Mouse (Mus musculus) heart, adult 2 months (tissue): Measurements from ENCODE around the gene Acot7. TPM values are rescaled to one million over a fixed set of nuclear protein-coding genes. Genes with fewer than 3 reads are reported as not detected.

Source experiments
- DNase-seq, 2 experiments: peaks; one replicate each; pipeline ENCODE4 v3.0.0; 2021
- H3K27ac ChIP-seq: fragments of 200-600 bp; 2 replicates; pipeline ENCODE4 v1.8.1; 2022
- H3K27me3 ChIP-seq: fragments of 200-500 bp; 2 replicates; pipeline ENCODE4 v1.6.1; 2012; ENCODE audit warnings: mild to moderate bottlenecking, low read length, inconsistent platforms, mixed read lengths; ENCODE audit not compliant: control insufficient read depth, insufficient read depth
- H3K36me3 ChIP-seq: fragments of 200-500 bp; 2 replicates; pipeline ENCODE4 v1.6.1; 2012; ENCODE audit warnings: low read length, inconsistent platforms; ENCODE audit not compliant: control insufficient read depth, insufficient read depth
- H3K4me1 ChIP-seq: fragments of 200-500 bp; 2 replicates; pipeline ENCODE4 v1.6.1; 2011; ENCODE audit warnings: low read length; ENCODE audit not compliant: control insufficient read depth, insufficient read depth
- H3K4me3 ChIP-seq: fragments of 200-600 bp; 2 replicates; pipeline ENCODE4 v1.8.1; 2022
- H3K79me2 ChIP-seq: fragments of 200-500 bp; replicated peaks from 2 replicates; pipeline ENCODE4 v1.6.1; 2012; ENCODE audit warnings: mild to moderate bottlenecking, inconsistent platforms, low read length, moderate library complexity, mixed read lengths; ENCODE audit not compliant: control insufficient read depth, insufficient read depth
- H3K9ac ChIP-seq: fragments of 200-500 bp; 2 replicates; pipeline ENCODE4 v1.6.1; 2012; ENCODE audit warnings: low read depth, mild to moderate bottlenecking, control low read depth, inconsistent platforms, low read length, mixed read lengths
- CTCF ChIP-seq: fragments of 200-600 bp; IDR thresholded peaks from 2 replicates; pipeline ENCODE4 v1.8.1; 2022; ENCODE audit warnings: antibody characterized with exemption, mild to moderate bottlenecking, moderate library complexity
- EP300 ChIP-seq: fragments of 200-500 bp; IDR thresholded peaks from 2 replicates; pipeline ENCODE4 v1.6.1; 2011; ENCODE audit warnings: low read depth, low read length, control low read depth; ENCODE audit not compliant: insufficient read depth
- POLR2A ChIP-seq: fragments of 200-500 bp; IDR thresholded peaks from 2 replicates; pipeline ENCODE4 v1.6.1; 2011; ENCODE audit warnings: mild to moderate bottlenecking, low read depth, low read length, control low read depth; ENCODE audit not compliant: insufficient read depth
- WGBS: fragments of 180-500 bp; shearing (Covaris S2); methylation state at CpG from one replicate; pipeline ENCODE4 v1.1.7; 2018; 5-methylcytosine and 5-hydroxymethylcytosine counted together
- intact Hi-C: fragments of 180-260 bp; cut with DNase I; formaldehyde crosslinking; loops from one replicate; pipeline ENCODE4 v1.15.1; 2025
- polyA plus RNA-seq: library from polyadenylated mRNA; depleted of rRNA; stranded (reverse); fragments of >200 nt; gene quantifications from 2 replicates; pipeline ENCODE4 v1.2.3, GENCODE M21; 2012
- total RNA-seq, 2 experiments: library from RNA; stranded (reverse); gene quantifications; 2 replicates each; pipeline ENCODE4 v1.2.3; 2021

The Acot7 gene
- total and polyA plus RNA-seq, 3 experiments: 51.7 to 64.8 (median 58.1) TPM

GRCm38 (mm10) chr4:152292102-152292765 is 114.3 kb downstream of the Acot7 start:
- Histone ChIP-seq H3K9ac (no peak overlapping the region), H3K79me2 (no peaks in the 10 kb centered on the region), H3K27me3 (peaks cover 9% of the 10 kb centered on the region; the same call in 1 of the 2 replicates), H3K36me3 (no peaks in the 10 kb centered on the region), H3K4me3 (no peak overlapping the region), H3K4me1 (peaks cover 5% of the 10 kb centered on the region), H3K27ac (no peak overlapping the region)
- TF ChIP-seq EP300 (no peak), POLR2A (no peak), CTCF (no peak)
- WGBS: 57% methylated on average over 12 of the region's 12 CpGs
- intact Hi-C loops: loop anchor here (10.0 kb wide), 1 partner anchor 267 kb away; the partner anchor contains the start of gene Zbtb48
- DNase-seq: no peak

DNA sequence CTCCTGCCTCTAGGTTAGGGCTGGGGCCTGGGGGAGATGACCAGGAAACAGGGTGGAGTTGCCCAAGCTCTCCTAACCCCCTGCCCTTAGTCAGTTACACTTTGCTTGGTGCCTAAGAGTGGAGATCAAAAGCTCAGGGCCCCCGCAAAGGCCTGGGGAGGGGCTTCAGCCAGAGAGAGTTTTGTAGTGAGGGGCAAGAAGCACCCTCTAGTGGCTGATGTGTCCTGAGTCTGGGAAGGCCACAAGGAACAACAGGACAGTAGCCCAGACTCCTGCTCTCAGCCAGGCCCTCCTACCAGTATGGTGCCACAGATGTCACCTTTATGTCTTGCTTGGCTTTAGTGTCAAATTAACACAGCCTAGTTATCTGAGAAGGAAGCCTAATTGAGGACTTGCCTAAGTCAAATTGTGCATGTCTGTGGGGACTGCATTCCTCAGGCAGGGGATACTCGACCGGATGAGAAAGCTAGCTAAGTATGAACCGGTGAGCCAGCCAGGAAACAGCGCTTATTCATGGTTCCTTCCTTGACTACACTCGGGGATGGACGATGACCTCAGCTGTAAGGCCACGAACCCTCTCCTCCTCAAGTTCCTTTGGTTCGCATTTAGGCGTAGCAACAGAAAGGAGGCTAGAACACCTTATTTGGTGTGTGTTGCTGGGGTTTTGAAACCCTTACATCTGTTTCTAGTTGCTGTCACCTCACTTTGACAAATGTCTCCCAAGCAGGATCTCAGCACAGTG is 116.4 kb downstream of the Acot7 start:
- no peak for DNase-seq
- 28% methylated on average over 10 of the region's 10 CpGs for WGBS
- H3K79me2 ChIP-seq: peaks cover 5% of the 10 kb centered on the region; the same call in 1 of the 2 replicates
- no peaks in the 10 kb centered on the region for H3K36me3 ChIP-seq
- intact Hi-C loops: loop anchor here (10.0 kb wide), 1 partner anchor 270 kb away; the partner anchor contains the start of gene Zbtb48
- H3K27ac ChIP-seq: peak overlapping the region; percentile 28; the same call in 1 of the 2 replicates
- peaks cover 6% of the 10 kb centered on the region; the same call in 1 of the 2 replicates for H3K27me3 ChIP-seq
- TF ChIP-seq CTCF: peak; percentile 50
- no peak for TF ChIP-seq EP300
- TF ChIP-seq POLR2A: no peak
- H3K4me3 ChIP-seq: no peak overlapping the region
- peaks cover 8% of the 10 kb centered on the region for H3K4me1 ChIP-seq
- H3K9ac ChIP-seq: no peak overlapping the region

- Histone ChIP-seq H3K27me3 (no peaks in the 10 kb centered on the region), H3K4me3 (no peak overlapping the region), H3K9ac (no peak overlapping the region), H3K27ac (no peak overlapping the region), H3K36me3 (no peaks in the 10 kb centered on the region), H3K4me1 (peaks cover 8% of the 10 kb centered on the region), H3K79me2 (peaks cover 5% of the 10 kb centered on the region; the same call in 1 of the 2 replicates)
- 26% methylated on average over 4 of the region's 4 CpGs for WGBS
- intact Hi-C loops: loop anchor here (2.0 to 10.0 kb wide), 3 partner anchors 23 to 271 kb away; partner anchors contain the start of genes Rnf207 and Zbtb48
- TF ChIP-seq POLR2A: no peak
- TF ChIP-seq EP300: no peak
- no peak for TF ChIP-seq CTCF
- no peak for DNase-seq
Observed at GRCm38 (mm10) chr4:152295916-152296315, 118.0 kb downstream of the Acot7 start.

DNA sequence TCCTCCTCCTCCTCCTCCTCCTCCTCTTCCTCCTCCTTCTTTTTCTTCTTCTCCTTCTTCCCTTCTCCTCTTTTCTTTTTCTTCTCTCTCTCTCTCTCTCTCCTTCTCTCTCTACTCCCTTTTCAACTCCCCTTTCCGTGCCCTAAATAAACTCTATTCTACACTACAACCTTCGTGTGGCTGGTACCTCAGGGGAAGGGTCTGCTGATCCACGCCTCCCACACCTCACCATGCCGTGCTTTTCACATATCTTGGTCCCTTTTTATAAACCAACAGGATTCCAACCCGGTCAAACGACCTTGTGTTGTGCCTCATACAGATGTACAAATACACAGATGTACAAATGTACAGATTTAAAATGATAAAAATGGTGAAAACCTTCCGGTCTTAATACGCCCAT is 118.4 kb downstream of the Acot7 start:
- 1% methylated on average over 8 of the region's 8 CpGs for WGBS

DNA sequence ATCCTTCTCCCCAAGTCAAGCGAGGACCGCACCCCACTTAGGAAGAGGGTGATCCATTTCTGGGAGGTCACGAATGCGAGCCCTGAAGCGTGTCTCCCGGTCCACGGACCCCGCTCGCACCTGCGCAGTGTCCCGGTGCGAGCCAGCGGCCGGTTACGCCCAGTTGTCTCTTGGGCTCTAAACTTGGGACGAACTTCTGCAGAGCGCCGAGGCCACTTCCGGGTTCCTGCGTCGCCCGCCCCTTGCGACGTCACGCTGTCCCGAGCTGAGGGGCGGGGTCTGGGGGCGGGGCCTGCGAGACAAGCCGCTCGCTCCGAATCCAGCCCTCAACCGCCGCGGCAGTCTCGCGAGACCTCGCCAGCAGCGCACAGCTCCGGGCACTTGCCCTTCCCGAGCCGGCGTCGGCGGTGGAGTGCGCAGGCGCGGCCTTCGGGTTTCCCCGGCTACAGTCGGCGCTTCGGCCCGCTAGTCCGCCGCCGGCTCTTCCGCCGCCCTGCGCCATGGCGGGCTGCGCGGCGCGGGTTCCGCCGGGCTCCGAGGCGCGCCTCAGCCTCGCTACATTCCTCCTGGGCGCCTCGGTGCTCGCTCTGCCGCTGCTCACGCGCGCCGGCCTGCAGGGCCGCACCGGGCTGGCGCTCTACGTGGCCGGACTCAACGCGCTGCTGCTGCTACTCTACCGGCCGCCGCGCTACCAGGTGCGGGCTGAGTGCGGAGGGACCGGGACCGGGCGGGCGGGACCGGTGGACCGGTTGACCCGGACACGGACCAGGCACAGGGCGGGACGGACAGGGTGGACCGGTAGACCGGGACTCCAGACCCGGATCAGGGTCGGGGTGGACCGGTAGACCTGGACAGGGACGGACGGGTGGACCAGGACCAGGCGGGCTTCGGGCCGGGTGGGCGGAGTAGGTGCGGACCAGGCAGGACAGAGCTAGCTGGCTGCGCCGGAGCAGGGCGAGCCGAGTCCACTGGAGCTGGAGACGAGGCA is 119.2 kb downstream of the Acot7 start, which contains the start of gene Icmt:
Icmt (plus strand) TSS at position 354 of the 988 bp plus-strand sequence.
- intact Hi-C loops: loop anchor here (2.0 to 10.0 kb wide), 3 partner anchors 22 to 272 kb away; partner anchors contain the start of genes Rnf207 and Zbtb48
- H3K9ac ChIP-seq: peak within 1 kb of the TSS; percentile 98
- H3K4me3 ChIP-seq: peak within 1 kb of the TSS; percentile 92
- TF ChIP-seq EP300 (peak; percentile 46; the same call in 1 of the 2 replicates), CTCF (no peak), POLR2A (peak; percentile 91)
- no peaks in the 10 kb centered on the region for H3K27me3 ChIP-seq
- DNase-seq: peak; percentile 100
- peak within 1 kb of the TSS; percentile 90 for H3K27ac ChIP-seq
- WGBS: under 1% methylated on average over 119 of the region's 119 CpGs
- no peaks in the 10 kb centered on the region for H3K36me3 ChIP-seq
- H3K4me1 ChIP-seq: peaks cover 8% of the 10 kb centered on the region
- H3K79me2 ChIP-seq: peaks cover 5% of the 10 kb centered on the region; the same call in 1 of the 2 replicates

More for the DNA sequence above, 118.4 kb downstream of the Acot7 start:
- H3K9ac ChIP-seq: peak overlapping the region; percentile 58
- peaks cover 5% of the 10 kb centered on the region; the same call in 1 of the 2 replicates for H3K79me2 ChIP-seq
- H3K27ac ChIP-seq: peak overlapping the region; percentile 90
- H3K4me1 ChIP-seq: peaks cover 8% of the 10 kb centered on the region
- no peaks in the 10 kb centered on the region for H3K36me3 ChIP-seq
- intact Hi-C loops: loop anchor here (2.0 to 10.0 kb wide), 3 partner anchors 22 to 272 kb away; partner anchors contain the start of genes Rnf207 and Zbtb48
- no peaks in the 10 kb centered on the region for H3K27me3 ChIP-seq
- H3K4me3 ChIP-seq: peak overlapping the region; percentile 61
- no peak for DNase-seq
- TF ChIP-seq POLR2A: no peak
- TF ChIP-seq CTCF: no peak
- no peak for TF ChIP-seq EP300
